Mouse (Mus musculus): ENCODE results near the gene Rprd2.

Gene Rprd2

DNA sequence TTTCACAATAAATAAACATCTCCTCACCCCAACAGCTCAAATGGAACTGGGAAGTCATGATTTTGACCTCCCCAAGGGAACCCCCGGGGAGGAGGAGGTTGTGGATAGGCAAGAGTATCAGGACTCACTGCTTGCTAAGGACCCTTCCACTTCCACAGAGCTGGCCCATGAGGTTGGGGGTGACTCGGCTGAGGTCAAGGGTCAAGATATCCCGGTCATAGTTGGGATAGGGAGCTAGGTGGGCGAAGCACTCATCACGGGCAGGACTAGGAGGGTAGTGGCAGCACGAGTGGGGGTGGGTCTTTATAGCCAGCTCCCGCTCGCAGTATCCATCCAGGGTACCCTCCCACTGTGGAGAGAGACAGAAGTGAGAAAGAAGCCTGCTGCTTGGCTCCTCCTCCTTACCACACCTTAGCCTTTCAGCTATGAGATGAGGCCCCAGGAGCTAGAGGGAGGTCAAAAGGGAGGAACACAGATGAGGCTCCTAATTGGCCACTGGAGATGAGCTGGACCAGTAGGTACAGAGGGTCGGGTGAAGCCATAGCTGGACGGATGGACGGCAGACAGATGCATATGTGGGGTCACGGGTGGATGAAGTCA is 83.5 kb downstream of the Rprd2 start:
- no peak for DNase-seq (ENCODE audit: low spot score)

GRCm38 (mm10) chr3:95734092-95734702 is 84.5 kb downstream of the Rprd2 start:
- no peak for DNase-seq (ENCODE audit: low spot score)

DNA sequence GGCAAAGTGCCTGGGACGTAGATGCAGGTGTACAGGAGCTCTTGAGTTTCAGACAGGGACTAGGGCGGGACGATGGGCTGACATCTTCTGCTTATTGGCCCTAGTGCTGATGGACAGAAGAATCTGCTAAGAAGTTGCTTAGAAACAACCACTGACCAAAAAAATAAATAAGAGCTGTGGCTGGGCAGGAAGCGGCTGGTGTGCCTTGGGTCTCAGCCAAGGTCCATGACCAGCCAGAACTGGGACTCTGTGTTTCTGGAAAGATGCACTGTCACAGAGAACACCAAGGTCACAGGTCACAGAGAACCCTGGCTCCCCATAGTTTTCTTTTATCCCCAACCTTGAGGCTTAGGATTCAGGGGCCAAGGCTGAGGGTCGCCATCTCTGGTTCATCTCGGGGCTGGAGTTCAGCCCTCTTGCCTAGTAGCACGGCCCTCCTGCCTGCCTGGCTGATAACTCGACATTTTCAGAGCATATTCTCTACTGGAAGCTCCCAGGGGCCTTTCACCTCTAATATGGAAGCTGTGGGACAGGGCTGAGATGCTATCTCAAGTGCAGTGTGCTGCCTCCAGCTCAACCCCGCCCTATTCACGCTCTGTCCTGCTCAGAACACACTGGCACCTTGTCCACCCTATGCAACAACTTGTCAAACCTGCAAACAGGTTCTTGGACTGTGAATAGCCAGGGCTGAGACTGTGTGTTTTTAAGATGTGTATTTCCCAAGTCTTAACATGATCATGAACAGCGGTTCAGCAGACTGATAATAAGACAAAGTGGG is 85.7 kb downstream of the Rprd2 start:
- no peak for DNase-seq (ENCODE audit: low spot score)

DNA sequence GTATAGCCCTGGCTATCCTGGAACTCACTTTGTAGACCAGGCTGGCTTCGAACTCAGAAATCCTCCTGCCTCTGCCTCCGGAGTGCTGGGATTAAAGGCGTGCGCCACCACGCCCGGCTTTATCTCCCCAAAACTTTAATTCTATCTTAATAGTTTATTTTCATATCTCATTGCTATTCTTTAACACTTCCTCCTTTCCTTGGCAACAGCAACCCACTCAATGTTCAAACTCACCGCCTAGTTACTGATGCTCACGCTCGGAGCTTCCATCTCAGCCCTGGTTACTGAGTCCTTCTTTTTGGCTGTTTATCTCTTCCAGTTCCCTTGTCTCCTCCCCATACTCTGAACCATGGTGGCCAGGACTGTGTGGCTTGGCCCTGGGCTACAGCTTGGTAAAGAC is 86.4 kb downstream of the Rprd2 start:
- no peak for DNase-seq (ENCODE audit: low spot score)

- no peak for DNase-seq (ENCODE audit: low spot score)
These were observed 86.9 kb downstream of the Rprd2 start for GRCm38 (mm10) chr3:95731802-95732201.

DNA sequence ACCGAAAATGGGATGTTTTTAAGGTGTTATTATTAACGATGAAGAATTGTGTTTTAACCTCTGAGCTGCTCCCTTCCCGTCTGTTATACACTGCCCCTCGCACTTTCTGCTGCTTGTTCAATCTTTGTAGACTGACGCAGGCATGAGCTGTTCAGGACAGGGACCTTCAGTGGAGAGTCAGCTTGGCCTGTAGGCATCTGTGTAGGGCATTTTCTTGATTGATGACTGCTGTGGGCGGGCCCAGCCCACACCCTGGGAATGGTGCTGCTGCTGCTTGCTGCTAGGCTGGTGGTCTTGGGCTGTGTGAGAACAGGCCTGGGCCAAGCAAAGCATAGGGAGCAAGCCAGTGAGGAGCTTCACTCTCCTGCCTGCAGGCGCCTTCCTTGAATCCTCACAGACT is 88.2 kb downstream of the Rprd2 start:
- no peak for DNase-seq (ENCODE audit: low spot score)

GRCm38 (mm10) chr3:95728906-95729305 is 89.8 kb downstream of the Rprd2 start:
- no peak for DNase-seq (ENCODE audit: low spot score)

DNA sequence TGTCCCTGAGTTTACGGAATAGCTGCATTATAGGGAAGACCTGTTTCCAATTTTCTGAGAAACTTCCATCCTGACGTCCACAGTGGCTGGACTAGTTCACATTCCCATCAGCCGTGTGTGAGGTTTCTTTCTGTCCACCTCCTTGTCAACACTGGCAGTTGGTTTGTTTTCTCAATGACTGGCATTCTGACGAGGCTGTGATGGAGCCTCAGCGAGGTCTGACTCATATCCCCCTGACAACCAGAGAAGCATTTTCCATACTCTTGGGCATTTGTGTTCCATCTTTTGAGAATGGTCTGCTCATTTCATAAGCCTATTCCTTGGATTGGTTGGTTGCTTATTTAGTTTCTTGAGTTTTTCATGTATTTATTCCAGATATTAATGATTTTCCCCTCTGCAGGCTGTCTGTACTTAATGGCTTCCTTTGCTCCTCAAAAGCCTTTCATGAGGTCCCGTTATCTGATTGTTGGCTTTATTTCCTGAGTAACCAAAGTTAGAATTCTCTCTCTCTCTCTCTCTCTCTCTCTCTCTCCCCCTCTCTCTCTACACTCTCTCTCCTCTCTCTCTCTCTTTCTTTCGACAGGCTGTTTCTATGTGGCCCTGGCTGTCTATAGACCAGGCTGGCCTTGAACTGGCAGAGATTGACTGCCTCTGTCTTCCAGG is 91.8 kb downstream of the Rprd2 start:
- DNase-seq (ENCODE audit: low spot score), result no peak

DNA sequence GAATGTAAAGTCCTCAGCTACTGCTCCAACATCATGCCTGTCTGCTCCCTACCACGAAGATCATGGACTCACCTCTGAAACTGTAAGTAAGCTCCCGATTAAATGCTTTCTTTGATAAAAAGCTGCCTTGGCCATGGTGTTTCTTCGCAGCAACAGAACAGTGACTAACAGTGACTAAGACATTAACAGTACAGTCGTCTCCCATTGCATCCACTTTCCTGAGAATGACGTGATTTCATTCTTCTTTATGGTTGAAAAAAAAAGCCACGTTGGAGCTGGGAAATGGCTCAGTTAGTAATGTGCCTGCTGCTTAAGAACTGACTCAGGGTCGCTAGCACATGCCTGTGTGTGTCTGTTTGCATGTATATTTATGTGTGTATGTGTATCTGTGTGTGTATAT is 92.8 kb downstream of the Rprd2 start:
- DNase-seq (ENCODE audit: low spot score), result no peak

DNA sequence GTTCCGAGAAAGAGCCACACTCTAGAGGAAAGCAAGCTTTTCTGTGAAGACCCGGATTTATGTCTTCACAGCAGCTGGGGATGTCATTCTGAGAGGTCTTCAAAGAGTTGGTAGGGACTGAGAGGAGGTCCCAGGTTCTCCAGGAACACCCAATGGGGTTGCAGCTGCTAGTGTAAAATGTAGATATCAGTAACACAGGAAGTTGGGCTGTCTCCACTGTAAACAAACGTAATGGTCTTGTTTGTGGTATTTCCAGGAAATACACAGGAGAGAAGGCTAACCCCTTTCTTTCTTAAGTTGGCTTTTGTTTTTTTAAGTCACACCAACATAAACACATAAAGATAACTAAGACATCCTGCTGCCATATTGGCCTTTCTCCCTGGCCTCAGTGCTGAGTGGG is 96.3 kb downstream of the Rprd2 start:
- DNase-seq (ENCODE audit: low spot score), result no peak

DNA sequence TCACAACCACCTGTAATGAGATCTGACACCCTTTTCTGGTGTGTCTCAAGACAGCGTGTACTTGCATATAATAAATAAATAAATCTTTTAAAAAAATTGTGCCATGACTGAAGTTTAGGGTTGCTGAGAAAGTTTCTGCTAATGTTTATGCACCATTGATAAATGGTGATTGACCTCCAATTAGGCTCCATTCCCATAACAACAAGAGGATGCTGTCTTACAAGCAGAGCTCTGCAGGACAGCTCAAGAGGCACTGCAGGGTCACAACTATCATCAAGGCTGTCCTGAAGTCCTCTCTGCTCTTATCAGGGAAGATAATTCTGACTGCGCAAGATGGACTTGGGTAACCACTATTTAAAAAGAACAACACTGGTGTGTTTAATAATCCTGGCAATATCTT is 100.5 kb downstream of the Rprd2 start:
- DNase-seq (ENCODE audit: low spot score), result no peak

DNA sequence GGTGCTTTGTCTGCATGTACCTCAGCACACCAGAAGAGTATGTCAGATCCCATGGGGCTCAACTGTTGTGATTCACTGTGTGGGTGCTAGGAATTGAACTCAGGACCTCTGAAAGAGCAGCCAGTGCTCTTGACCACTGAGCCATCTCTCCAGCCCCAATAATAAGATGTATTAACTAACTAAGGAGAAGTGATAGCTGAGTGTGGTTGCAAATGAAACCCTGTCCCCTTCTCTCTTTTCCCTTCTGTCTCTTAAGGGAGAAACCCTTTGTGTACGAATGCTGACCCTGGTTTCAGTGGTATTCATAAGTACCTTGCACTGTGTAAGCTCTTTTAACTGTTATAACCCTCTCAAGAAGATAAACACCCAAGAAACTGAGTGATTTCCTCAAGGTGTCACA is 102.6 kb downstream of the Rprd2 start:
- DNase-seq (ENCODE audit: low spot score), result no peak

Measured in testis, postnatal 14 days (tissue).